Mouse (Mus musculus) brain, adult 2 months (tissue): ENCODE measurements at regions not wholly inside any gene's neighbourhood (a gene's known extent, or its start where the extent isn't known, plus 50 kb on each side); places are given as distances from the start of the nearest gene placed in this dataset.
"Not testable (repeated sequence)": the region's sequence is repeated elsewhere in the genome, so short reads cannot be mapped to it uniquely, and the experiment has no call there.

ENCODE experiments used
- DNase-seq: peaks from one replicate; pipeline ENCODE4 v3.0.0; 2011; ENCODE audit warnings: low read depth, low spot score

DNA sequence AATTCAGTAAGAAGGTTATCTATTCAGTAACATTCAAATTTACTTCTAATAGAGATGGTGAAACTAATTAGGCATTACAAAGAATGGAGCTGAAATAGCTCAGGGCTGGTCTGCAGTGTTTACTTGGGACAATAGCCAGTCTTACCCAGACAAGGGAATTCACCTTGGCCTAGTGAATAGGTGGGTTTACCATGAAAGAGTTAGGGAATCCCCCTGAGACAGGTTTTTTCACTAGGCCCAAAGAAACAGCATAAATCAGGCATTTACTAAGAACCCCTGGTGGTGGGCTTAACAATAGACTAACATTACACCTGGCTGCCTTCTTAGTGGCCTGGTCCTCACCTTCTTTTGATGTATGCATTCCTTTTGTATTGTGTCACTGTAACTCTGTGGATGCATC is 430.9 kb upstream of the Tmem47 start:
- not testable (repeated sequence) for DNase-seq

DNA sequence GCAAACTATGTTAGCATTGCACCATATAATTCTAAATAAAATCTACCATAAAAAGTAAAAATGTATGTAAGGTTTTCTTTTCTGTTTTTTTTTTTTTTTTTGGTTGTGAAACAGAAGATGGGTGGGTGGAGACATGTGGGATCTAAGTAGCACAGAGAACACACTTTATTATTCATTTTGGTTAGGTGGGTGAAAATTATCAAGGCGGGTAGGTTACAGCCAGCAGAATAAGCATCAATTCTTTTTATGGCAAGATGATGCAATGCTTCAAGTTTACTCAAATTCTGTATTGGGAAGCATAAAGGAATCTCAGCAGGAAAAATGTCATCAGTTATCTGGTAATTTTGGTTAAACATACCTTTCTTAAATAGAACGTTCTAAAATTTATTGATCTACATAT is 405.9 kb upstream of the Tmem47 start:
- DNase-seq = peak; percentile 39
